Mouse (Mus musculus) neural tube, embryonic 14.5 days (tissue): Measurements from ENCODE around the gene Pdcd6ip. TPM values are rescaled to one million over a fixed set of nuclear protein-coding genes. Genes with fewer than 3 reads are reported as not detected.
A peak's percentile ranks its signal among the peaks of the same experiment; 100 is the strongest.

Experiments used
- ATAC-seq: fragments of 200-750 bp; cut with Nextera tagmentation; 2 replicates; pipeline ENCODE4 v1.8.0; 2017; ENCODE audit warnings: low read depth, mild to moderate bottlenecking, moderate TSS enrichment, moderate library complexity
- H3K27ac ChIP-seq: fragments of 300-500 bp; sonication (generic); 2 replicates; pipeline ENCODE4 v1.5.1; 2014; ENCODE audit warnings: low read depth, mild to moderate bottlenecking, control low read depth, low read length, moderate library complexity, mixed read lengths
- H3K27me3 ChIP-seq: fragments of 300-500 bp; sonication (generic); 2 replicates; pipeline ENCODE4 v1.6.1; 2014; ENCODE audit warnings: low read length; ENCODE audit not compliant: control insufficient read depth, insufficient read depth
- H3K36me3 ChIP-seq: fragments of 300-500 bp; sonication (generic); 2 replicates; pipeline ENCODE4 v1.6.1; 2014; ENCODE audit warnings: low read length, mixed read lengths; ENCODE audit not compliant: control insufficient read depth, insufficient read depth
- H3K4me1 ChIP-seq: fragments of 300-500 bp; sonication (generic); 2 replicates; pipeline ENCODE4 v1.6.1; 2014; ENCODE audit warnings: low read length; ENCODE audit not compliant: control insufficient read depth, insufficient read depth
- H3K4me2 ChIP-seq: fragments of 300-500 bp; sonication (generic); 2 replicates; pipeline ENCODE4 v1.6.1; 2014; ENCODE audit warnings: mild to moderate bottlenecking, low read depth, low read length, control low read depth
- H3K4me3 ChIP-seq: fragments of 300-500 bp; sonication (generic); 2 replicates; pipeline ENCODE4 v1.5.1; 2014; ENCODE audit warnings: low read depth, low read length, control low read depth, mixed read lengths
- H3K9ac ChIP-seq: fragments of 300-500 bp; sonication (generic); replicated peaks from 2 replicates; pipeline ENCODE4 v1.6.1; 2014; ENCODE audit warnings: low read depth, mild to moderate bottlenecking, control low read depth, low read length, mixed read lengths
- H3K9me3 ChIP-seq: fragments of 300-500 bp; sonication (generic); 2 replicates; pipeline ENCODE4 v1.6.1; 2016; ENCODE audit warnings: low read length; ENCODE audit not compliant: control insufficient read depth
- whole genome bisulfite sequencing: fragments of 180-500 bp; shearing (Covaris S2); extraction: QIAGEN DNeasy Blood & Tissue Kit; methylation state at CpG from one replicate; pipeline ENCODE4 v1.1.7; 2014; 5-methylcytosine and 5-hydroxymethylcytosine counted together
- polyA plus RNA-seq: library from polyadenylated mRNA; unstranded; fragments of >200 nt; fragmentation: Nextera tagmentation; extraction: Ambion mirVana; gene quantifications from 2 replicates; pipeline ENCODE4 v1.2.1, GENCODE M21; 2014

Pdcd6ip gene
- 28.6 and 42.7 TPM in 2 replicates for polyA plus RNA-seq

DNA sequence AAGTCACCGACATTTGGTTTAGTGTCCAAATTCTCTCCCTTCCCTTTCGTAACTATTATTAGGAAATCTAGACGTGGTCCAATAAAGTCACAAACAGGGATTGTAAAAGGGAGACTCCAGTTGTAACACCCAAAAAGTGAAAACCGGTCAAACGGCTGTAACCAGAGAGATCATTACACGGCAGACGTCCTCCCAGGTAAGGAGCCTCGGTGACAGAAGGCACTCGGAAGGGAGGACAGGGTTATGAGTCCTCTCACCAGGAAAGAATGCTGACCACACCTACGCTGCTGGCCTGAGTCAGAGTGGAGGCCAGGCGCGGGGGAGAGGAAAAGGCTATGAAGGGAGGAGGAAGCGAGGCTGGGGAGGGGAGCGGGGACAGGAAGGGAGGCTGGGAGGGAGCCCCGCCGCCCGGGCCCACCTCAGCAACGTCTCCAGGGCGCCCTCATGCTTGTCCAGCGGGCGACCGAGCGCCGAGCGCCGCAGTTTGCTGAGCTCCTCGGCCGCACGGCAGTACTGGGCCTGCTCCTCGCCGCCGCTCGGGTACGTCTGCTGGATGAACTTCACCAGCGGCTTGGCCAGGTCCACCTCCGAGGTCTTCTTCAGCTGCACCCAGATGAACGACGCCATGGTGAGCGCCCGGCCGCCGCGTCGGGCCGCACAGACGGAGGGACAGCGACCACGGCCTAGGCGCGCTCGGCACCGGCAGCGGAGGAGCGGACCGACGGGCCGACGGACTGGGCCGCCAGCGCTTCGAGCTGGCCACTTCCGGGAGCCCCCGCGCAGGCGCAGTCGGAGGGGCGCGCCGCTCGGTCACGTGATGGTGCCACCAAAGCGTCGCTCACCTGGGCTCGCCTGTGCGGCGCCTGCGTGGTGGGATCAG is at the start of gene Pdcd6ip:
Gene Pdcd6ip (minus strand): TSS at position 779 of the 880 bp plus-strand sequence.
- no peaks in the 10 kb centered on the region for H3K9me3 ChIP-seq
- peak within 1 kb of the TSS; percentile 92 for H3K9ac ChIP-seq
- no peaks in the 10 kb centered on the region for H3K27me3 ChIP-seq
- H3K4me1 ChIP-seq = peaks cover 14% of the 10 kb centered on the region
- ATAC-seq = peak; percentile 89
- WGBS = 1% methylated on average over 69 of the region's 77 CpGs
- no peaks in the 10 kb centered on the region for H3K36me3 ChIP-seq
- peak within 1 kb of the TSS; percentile 72 for H3K27ac ChIP-seq
- peak within 1 kb of the TSS; percentile 84 for H3K4me2 ChIP-seq
- H3K4me3 ChIP-seq = peak within 1 kb of the TSS; percentile 95

DNA sequence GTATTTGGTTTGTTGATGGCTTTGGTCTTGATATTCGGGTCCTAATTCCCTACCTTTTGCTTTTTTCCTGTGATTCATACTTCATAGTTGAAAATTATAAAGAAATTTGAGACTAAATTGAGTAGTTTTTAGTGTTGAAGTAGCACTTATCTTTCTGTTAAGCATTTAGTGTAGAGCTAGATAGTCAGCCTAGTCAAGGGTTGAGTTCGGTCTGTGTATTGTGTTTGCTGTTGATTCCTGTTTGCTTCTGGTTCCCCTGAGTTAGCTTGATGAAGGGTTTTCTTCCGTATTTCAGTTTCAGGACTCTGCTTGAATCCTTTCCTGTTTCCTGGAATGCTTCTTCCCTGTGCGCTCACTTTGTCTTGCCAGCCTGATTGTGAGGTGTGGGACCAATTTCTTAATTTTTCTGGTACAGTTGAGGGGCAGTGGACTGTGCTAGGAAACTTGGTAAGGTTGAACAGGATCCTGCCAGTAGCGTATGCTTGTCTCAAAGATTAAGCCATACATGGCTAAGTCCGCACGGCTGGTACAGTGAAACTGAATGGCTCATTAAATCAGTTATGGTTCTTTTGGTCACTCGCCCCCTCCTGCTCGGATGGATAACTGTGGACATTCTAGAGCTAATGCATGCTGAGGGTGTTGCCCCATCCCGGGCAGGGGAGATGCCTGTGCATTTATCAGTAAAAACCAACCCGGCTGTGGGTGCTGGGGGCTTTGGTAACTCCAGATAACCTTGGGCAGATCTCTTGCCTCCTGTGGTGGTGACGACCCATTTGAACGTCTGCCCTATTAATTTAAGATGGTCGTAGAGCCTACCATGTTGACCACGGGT is 48.0 kb upstream of the Pdcd6ip start:
- ATAC-seq = no peak
- H3K36me3 ChIP-seq = no peaks in the 10 kb centered on the region
- no peak overlapping the region for H3K4me2 ChIP-seq
- H3K4me1 ChIP-seq = no peaks in the 10 kb centered on the region
- WGBS = 89% methylated on average over 15 of the region's 15 CpGs
- H3K4me3 ChIP-seq = no peak overlapping the region
- no peak overlapping the region for H3K27ac ChIP-seq
- no peaks in the 10 kb centered on the region for H3K27me3 ChIP-seq
- no peaks in the 10 kb centered on the region for H3K9me3 ChIP-seq
- no peak overlapping the region for H3K9ac ChIP-seq

DNA sequence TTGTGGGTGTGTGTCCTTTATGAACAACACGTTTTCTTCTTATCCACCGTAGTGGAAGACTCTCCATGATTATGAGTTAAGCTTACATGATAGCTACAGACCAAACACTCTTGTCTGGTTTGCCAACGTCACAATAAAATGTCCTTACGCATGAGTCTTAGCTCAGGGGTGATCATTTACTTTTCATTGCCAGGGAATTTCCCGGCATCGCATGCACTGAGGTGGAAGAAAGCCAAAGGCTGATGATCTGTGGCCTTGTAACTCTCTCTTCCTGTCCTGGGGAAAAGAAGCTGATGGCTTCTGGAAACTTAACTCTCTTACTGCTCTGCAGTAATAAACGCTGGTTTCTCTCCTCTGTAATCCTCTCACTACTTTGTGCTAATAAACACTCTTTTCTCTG is 41.3 kb upstream of the Pdcd6ip start:
- no peak overlapping the region for H3K27ac ChIP-seq
- no peak for ATAC-seq
- no peaks in the 10 kb centered on the region for H3K36me3 ChIP-seq
- H3K4me3 ChIP-seq = no peak overlapping the region
- WGBS = 86% methylated on average over 7 of the region's 7 CpGs
- no peaks in the 10 kb centered on the region for H3K9me3 ChIP-seq
- H3K4me2 ChIP-seq = no peak overlapping the region
- no peaks in the 10 kb centered on the region for H3K4me1 ChIP-seq
- H3K9ac ChIP-seq = no peak overlapping the region
- no peaks in the 10 kb centered on the region for H3K27me3 ChIP-seq

DNA sequence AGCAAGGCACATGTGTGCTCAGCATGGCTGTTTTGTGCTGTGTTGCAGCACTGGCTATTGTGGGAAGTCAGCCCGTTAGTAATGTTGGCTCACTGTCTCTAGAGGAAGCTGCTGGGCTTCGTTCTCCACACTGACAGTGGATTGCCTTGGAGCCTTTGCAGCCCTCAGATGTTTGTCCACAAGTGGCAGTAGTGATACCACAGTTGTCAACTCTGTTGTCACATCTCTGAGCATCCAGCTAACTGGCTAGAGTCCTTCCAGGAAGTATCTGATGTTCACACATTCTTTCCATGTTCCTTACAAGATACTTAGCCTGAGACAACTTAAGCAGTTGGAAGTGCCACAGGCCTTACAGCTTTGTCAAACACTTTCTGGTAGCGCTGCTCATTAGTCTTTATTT is 35.2 kb upstream of the Pdcd6ip start:
- H3K4me3 ChIP-seq = no peak overlapping the region
- ATAC-seq = no peak
- H3K9ac ChIP-seq = no peak overlapping the region
- H3K36me3 ChIP-seq = no peaks in the 10 kb centered on the region
- 52% methylated on average over 3 of the region's 3 CpGs for WGBS
- peaks cover 9% of the 10 kb centered on the region for H3K4me1 ChIP-seq
- H3K27me3 ChIP-seq = no peaks in the 10 kb centered on the region; the same call in 1 of the 2 replicates
- no peak overlapping the region for H3K27ac ChIP-seq
- no peaks in the 10 kb centered on the region for H3K9me3 ChIP-seq
- no peak overlapping the region for H3K4me2 ChIP-seq

DNA sequence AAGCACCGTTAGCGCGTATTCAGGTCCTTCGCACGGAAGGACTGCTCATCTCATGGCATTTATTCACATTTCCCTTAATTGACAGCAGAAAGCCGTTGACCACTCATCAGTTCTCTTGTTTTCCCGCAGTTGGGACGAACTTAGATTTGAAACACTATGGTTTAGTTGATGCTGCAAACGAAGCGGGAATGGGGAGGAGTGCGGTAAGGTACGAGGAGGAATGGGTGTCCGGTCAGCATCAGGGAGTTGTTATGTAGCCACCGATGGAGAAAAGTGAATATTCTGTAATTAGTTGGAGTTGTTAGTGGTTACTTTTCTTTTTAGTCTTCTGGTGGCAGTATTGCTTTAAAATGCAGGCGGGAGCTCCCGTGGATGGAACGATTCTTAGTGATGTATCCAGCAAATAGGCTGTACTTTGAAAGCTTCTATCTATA is 34.3 kb upstream of the Pdcd6ip start:
- Histone ChIP-seq H3K27ac (no peak overlapping the region), H3K9ac (peak overlapping the region; percentile 72), H3K27me3 (no peaks in the 10 kb centered on the region; the same call in 1 of the 2 replicates), H3K36me3 (no peaks in the 10 kb centered on the region), H3K4me3 (peak overlapping the region; percentile 95), H3K4me2 (peak overlapping the region; percentile 80), H3K9me3 (no peaks in the 10 kb centered on the region), H3K4me1 (peaks cover 9% of the 10 kb centered on the region)
- ATAC-seq = no peak
- WGBS = 4% methylated on average over 17 of the region's 17 CpGs

DNA sequence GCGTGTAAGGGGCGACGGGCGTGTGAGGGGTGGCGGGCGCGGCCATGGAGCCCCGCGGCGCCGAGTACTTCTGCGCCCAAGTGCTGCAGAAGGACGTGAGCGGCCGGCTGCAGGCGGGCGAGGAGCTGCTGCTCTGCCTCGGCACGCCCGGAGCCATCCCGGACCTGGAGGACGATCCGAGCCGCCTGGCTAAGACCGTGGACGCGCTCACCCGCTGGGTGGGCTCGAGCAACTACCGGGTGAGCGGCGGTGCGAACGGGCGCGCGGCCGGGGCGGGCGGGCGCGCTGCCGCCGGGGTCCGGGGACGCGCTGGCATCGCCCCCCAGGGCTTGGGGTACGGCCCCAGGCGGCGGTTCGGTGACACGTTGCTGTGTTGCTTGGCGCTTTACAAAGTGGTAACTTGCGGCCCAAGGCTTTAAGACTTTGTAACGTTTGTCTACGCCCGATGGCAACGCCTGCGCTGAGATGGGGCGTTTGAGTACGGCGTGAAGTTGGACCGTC is 33.6 kb upstream of the Pdcd6ip start:
- Histone ChIP-seq H3K36me3 (no peaks in the 10 kb centered on the region), H3K4me2 (peak overlapping the region; percentile 80), H3K27ac (peak overlapping the region; percentile 73), H3K4me1 (peaks cover 9% of the 10 kb centered on the region), H3K27me3 (no peaks in the 10 kb centered on the region; the same call in 1 of the 2 replicates), H3K9me3 (no peaks in the 10 kb centered on the region), H3K9ac (peak overlapping the region; percentile 72), H3K4me3 (peak overlapping the region; percentile 95)
- under 1% methylated on average over 60 of the region's 64 CpGs for WGBS
- ATAC-seq = peak; percentile 78

DNA sequence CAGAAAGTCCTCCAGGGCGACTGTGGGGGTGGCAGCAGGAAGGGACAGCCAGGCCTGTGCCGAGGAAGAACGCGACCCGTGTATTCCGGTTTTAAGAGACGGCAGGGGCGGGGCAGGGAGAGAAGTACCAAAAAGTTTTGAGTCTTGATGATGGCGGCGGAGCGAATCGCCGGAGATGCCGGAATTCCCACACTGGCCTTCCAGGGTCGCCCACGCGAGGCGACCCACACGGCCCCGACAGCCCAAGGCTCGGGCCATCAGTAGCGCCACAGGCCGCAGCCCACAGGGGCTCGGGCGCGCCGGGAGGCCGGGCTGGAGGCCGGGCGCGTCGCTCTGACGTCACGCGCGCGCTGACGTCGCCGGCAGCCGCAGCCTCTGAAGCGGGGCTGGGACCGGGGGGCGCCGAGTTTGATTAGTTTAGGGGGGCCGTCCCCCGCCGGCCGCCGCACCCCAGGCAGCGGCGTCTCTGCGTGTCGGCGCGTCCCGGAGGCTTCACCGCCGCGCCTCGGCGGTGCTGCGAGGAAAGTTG is 33.1 kb upstream of the Pdcd6ip start, which contains the start of gene Clasp2:
Gene Clasp2 (plus strand): TSS at position 366 of the 529 bp plus-strand sequence.
- Histone ChIP-seq H3K36me3 (no peaks in the 10 kb centered on the region), H3K9me3 (no peaks in the 10 kb centered on the region), H3K4me1 (peaks cover 9% of the 10 kb centered on the region), H3K27me3 (no peaks in the 10 kb centered on the region; the same call in 1 of the 2 replicates), H3K4me3 (peak within 1 kb of the TSS; percentile 95), H3K9ac (peak within 1 kb of the TSS; percentile 72), H3K4me2 (peak within 1 kb of the TSS; percentile 80), H3K27ac (peak within 1 kb of the TSS; percentile 73)
- peak; percentile 97 for ATAC-seq
- WGBS = under 1% methylated on average over 57 of the region's 63 CpGs

DNA sequence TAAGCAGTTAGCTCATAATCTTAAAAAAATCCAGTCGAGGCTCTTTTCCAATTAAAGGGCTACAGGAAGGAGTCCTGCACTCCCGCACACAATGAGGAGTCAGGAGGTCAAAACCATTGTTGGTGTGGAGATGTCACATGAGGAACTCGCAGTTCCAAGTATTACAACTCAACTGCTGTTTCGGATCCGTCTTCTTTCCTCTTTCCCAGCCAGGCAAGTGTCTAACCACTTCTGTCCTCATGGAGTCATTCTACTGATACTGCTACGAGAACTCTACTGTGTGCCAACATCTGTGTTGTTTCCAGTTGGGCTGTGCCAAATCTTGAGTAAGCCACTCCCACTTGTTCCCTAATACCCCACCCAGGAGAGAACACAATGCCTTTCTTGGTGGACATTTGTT is 30.9 kb upstream of the Pdcd6ip start:
- H3K27me3 ChIP-seq = no peaks in the 10 kb centered on the region; the same call in 1 of the 2 replicates
- no peaks in the 10 kb centered on the region for H3K36me3 ChIP-seq
- H3K4me2 ChIP-seq = no peak overlapping the region
- peaks cover 9% of the 10 kb centered on the region for H3K4me1 ChIP-seq
- no peak overlapping the region for H3K9ac ChIP-seq
- no peak overlapping the region for H3K27ac ChIP-seq
- WGBS = 89% methylated on average over 6 of the region's 6 CpGs
- ATAC-seq = no peak
- no peaks in the 10 kb centered on the region for H3K9me3 ChIP-seq
- H3K4me3 ChIP-seq = no peak overlapping the region
